Mouse (Mus musculus): ENCODE data around the gene Marveld1.

The Marveld1 gene

DNA sequence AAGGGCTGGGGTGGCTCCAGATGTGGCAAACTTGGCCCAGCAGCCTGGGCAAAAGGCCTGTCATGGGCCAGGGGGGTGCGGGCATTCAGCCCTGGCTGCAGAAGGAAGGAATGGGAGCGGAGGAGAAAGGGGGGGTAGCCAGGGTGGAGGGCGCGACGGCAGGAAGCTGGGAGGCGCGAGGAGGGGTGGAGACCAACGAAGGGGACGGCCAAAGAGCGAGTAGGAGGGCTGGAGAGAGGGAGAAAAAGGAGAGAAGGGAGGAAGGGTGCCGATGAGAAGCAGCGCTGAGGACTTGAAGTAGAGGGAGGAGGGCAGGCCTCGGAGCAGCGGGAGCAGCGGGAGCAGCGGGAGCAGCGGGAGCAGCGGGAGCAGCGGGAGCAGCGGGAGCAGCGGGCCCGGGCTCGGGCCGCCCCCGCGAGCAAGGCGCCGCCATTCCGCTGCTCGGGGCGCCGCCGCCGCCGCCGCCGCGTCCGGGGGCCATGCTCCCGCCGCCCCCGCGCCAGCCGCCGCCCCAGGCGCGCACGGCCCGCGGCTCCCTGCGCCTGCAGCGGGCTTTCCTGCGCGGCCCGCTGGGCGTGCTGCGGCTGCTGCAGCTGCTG, at the start of gene Marveld1:
Gene Marveld1, plus strand, starts transcription at position 231 of the 599 bp plus-strand sequence.
- DNase-seq = peak; percentile 59

DNA sequence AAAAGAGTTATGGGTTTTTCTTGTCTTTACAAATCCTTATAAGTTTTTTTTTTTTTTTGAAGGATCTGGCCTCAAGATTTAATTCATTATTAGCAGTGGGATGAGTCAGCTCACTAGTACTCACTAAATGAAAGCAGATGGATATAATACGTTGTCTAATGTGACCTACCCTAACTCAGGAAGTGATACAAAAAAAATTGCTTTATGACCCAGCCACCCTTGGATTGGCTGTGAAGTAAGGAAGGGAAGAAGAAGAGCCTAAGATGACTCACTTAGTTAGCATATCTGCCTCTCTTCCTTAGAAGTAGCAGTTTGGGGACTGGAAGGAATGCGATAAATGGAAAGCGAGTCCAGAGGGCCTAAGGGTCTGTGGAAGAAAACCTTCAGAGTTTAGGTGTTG, 47.8 kb upstream of the Marveld1 start:
- no peak for DNase-seq

DNA sequence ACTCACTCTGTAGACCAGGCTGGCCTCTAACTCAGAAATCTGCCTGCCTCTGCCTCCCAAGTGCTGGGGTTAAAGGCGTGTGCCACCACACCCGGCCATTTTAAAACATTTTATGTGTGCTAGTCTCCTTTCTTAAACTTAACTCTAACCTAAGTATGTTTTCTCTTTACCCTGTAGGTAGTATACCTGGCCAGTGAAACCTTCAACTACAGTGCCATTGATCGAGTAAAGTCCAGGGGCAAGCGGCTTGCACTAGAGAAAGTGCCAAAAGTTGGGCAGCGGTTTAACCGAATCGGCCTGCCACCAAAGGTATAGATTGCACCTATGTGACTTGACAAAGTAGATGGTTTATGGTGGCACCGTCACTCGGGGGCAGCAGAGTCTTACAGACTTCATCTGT, 42.5 kb upstream of the Marveld1 start:
- DNase-seq = no peak

DNA sequence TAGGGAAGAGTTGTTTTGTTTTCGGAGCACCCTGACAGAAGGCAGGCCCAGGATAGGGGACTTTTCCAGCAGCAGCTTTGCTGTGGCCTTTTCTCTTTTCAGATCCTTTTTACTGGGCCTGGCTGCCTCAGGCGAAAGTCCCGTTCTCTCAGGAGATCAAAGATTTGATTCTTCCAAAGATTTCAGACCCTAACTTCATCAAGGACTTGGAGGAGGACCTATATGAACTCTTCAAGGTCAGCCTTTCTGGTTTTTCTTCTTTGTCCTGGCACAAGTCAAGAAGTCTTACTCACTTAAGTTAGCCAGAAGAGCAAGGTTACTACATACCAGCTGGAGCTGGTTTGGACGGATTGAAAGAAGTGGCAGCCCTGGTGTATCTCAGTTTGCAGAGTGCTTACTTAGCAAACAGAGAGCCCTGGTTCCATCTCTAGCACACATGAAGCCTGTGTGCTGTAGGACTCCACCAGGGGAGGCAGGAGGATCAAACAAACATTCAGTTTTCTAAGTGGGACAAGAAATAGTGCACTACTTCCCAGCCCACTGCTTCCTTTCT, 31.3 kb upstream of the Marveld1 start:
- DNase-seq = no peak

DNA sequence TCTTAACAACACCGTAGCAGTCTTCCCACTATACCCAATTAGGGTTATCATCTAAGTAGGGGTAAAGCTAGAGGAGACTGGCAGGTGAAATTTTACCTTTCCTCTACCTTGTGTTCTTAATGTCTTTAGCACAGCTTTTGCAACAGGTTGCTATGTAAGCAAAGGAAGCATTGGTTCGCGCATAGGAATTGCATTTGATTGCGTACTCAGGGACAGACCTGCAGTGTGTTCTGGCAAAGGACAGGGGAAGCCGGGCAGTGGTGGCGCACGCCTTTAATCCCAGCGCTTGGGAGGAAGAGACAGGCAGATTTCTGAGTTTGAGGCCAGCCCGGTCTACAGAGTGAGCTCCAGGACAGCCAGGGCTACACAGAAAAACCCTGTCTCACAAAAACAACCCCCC, 29.1 kb upstream of the Marveld1 start:
- no peak for DNase-seq

DNA sequence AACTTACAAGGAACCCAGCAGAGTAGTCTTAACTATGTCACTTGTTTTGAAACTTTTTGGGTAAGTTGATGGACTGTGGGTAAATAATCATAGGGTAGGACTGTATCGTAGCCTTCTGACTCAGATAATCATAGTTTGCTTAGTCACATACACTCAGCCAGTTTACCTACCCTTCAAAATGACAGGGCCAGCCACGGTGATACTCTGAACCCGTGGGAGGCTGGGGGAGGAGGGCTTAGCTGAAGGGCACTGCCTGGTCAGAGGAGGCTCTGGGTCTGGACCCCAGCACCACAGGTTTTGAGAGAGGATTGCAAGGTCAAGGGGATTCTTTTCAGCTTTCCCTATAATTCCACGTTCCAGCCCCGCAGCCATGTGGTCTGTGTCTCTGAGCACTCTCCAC, 28.6 kb upstream of the Marveld1 start:
- DNase-seq = no peak

DNA sequence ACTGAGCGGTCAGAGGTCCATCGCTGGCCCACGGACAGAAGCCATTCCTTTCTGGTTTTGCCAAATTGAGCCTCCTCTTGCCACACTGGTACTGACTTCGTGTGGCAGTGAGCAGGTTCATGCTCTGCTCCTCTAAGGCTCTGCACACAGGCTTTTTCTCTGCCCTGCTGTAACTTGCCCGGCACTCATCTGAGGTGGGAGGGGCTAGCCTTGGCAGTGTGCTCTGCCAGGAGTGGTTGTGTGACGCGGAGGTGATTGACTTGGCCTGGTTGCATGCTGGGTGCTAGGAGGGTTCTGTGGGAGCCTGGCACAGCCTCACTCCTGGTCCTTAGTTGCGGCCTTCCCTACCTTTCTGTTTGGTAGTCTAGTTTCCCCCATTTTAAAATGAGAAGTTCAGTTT, 26.7 kb upstream of the Marveld1 start:
- no peak for DNase-seq

DNA sequence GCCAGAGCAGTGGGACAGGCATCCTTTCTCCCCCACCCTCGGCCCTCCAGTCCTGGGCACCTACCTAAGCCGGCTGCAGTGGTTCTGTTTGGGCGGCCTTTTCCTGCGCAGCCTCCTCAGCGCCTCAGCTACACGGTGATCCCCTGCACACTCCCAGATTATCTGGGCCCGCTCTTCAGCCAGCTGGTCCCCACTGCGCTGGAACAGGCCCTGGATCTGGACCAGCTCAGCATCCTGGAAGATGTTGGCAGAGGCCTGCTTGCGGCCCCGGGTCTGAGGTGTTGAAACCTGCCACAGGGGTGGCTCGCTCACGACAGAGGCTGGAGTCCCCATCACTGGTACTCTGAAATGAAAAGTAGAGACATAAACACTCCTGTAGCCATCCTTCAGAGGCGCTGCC, 22.5 kb upstream of the Marveld1 start:
- DNase-seq = no peak

DNA sequence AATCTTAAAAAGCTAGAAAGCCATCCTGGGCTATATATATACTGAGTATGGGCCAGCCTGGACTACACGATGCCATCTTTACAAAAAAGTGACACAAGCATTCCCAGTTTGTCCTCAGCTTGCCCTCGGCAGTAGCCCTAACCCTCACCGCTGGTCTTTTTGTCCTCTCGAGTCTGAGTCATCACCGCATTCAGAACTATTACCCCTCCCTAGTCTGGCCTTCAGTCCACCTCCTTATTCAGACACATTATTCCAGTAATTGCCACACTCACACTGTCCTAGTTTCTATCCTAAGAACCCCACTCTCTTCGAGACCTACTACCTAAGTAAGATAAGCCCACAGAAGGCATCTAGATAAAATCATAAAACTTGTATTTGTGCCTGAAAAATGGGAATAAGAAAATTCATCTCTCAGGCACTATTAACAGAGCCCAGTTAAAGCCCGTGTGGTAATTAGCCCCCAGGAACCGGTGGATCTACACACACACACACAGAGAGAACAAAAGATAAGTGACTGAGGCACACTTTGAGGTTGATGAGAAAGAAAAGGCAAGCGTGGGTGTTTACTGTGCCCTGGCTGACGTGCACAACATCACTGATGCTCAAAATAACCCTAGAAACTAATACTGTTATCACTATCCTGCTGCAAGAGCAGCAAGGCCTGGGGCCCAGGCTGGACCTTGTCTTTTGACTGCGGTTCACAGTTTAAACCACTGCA, 21.5 kb upstream of the Marveld1 start:
- no peak for DNase-seq

DNA sequence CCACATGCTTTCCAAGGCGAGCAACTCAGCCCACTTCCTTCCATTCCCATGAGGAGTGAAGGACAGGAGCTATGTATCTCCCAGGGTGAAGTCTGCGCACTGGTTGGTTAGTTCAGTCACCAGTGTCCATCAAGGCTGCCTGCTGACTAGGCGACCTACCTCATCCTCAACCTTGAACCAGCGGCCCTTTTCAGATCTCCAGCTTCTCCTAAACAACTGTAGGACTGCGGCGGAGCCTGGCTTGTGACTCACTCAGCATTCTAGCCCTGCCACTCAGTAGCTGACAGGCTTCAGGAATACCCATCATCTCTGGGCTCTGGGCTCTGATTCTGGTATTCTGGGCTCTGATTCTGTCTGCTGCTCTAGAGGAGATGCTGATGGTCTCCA, 21.0 kb upstream of the Marveld1 start:
- DNase-seq = no peak

DNA sequence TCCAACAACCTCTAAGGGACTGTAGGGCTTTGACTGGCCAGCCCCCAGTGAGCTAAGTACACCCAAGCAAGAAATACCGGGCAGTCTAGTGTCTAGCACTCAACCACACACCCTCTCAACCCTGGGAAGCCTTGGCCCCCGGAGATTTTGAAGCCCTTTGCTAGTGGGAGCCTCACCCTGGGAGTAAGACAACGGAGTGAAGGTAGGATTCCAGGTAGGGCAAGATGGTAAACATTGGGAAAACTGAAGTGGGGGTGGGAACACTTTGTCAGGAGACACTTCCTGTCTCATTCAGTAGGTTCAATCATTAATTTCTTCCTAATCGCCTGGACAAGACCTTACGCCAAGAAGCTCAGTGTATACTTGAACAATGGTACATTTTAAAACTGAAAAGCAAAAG, 20.2 kb upstream of the Marveld1 start:
- no peak for DNase-seq

DNA sequence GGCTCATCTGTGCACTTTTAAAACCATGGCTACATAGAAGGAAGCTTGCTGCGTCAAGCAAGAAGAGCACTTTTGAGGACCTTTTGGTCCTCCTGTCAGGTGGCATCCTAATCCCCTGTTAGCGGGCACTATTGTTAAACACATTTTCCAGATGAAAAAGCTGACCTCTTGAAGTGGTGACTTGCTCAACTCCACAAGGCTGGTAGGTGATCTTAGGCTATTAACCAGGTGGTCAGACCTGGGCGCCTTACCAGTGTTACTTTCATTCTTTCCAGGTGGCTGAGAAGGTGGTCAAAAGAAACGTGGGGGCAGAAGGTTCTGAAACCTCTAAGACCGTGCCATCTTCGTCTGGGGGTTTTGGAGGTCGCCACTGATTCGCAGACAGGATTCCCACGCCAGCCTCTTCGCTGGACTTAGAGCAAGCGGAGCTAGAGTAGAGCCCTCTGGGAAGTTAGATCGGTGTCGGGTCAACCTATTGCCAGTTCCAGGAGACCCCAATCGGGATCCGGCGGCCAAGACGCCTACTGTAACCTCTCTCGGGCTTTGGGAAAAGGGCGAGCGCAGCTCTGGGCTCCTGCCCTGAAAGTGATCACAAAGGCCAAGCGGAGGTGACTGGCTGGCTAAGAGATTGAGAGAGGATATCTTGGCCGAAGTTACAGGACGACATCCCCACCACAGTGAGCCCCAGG, 19.0 kb upstream of the Marveld1 start:
- DNase-seq = no peak

DNA sequence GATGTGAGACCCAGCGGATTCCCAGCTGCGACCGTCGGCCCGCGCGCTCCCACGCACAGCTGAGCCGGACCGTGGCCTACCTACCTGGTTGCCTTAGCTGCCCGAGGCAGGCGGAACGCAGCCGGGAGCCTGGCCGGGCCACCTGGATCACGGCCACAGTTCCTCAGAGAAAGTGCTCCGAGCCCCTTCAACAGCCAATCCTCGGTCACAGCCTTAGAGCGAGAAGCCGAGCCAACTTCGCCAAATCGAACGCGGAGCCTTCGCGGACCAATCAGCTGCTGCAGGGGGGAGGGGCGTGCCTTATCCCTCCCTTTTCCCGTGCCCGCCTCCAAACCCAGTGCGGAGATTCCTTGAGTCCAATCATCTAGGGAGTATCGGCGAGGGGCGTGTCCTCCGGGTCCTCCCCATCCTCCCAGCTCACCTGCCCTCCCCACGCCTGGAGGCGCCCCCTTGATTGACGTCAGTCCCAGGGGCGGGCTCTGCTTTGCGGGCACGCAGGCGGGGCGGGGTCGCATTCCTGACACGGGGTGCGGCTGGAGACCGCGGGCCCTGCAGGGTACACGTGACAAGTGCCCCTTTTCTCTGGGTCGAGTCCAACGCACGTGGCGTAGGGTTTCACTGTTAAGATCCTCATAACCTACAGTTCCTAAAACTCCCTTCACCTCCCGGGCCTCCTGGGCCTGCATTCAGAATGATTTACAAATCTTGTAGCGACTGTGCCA, 18.3 kb upstream of the Marveld1 start, which contains the start of gene Avpi1:
Gene Avpi1, minus strand, starts transcription at position 273 of the 722 bp plus-strand sequence.
- DNase-seq = peak; percentile 99

DNA sequence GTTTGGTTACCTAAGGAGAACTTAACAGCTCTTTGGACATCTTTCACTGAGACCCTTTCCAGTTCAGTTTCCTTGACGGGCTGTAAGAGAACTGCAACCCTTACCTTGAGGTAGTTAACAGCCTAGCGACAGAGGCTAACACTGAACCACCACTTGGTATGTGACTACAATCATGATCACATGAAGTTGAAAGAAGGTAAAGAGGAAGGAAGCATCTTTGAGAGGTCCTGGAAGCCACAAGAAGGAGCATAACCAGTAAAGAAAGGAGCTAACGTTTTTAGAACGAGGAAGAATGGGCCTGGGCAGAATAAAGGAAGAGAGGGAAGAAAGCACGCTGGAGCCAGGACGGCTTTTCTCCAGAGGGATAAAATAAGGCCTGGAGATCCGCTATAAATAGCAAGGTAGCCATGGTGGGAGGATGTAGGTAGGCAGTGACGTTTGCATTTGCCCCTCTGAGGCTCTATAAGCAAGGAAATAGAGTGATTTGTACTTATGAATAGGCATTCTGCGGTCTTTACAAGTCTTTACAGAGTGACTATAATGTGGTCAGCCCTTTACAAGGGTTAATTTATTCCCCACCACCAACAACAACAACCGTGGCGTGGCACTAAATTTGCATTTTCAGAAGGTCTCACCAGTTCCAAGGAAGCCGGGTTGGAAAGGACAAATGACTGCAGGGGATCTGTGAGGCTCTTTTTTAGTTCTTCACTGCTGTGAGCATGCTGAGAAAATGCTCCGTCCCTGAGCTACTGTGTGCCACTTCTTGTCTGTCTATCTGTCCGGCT, 17.5 kb upstream of the Marveld1 start:
- no peak for DNase-seq

DNA sequence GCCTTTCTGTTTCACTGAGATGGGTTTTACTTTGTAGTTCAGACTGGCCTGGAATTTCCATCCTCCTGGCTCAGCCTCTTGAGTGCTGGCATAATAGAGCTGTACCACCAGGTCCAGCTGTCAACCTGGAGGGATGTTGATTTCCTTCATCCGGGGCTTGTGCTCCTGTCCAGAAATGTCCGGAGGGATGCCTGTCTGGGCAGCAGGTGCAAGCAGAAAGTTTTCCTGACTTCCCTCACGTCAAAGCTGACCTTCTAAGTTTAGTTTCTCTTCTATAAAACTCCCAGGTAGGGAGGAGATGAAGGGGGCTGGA, 16.9 kb upstream of the Marveld1 start:
- DNase-seq = no peak

DNA sequence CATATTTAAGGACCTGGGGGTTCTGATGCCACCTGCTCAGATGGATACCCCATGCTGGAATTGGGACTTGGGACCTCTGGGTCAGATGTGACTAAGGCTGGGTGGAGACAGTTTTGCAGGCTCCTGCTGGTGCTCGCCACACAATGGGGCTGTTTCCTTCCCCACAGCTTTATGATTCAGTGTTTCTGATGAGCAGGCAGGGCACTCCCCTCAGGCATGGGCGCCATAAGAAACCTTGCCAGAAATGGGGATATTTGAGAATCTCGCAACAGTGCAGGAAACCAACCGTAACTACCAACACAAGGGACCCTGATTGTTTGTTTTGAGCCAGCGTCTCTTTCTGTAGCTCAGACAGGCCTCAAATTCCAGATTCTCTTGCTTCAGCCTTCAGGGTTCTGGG, 16.1 kb upstream of the Marveld1 start:
- DNase-seq = no peak

DNA sequence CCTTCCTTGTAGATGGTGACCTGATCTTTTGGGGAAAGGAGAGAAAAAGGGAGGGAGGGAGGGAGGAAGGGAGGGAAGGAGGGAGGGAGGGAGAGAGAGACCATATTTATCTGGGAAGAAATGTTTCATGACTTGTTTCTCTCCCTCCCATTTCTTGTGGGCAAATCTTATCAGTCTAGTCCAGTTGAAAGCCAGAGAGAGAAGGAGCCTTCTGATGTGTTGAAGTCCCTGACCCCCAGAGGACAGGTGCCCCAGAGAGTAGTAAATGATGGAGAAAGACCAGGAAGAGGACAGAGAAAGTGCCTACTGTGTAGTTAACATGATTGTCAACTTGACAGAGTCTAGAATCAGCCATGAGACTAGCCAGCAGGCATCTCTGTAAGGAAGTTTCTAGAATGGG, 12.1 kb upstream of the Marveld1 start:
- DNase-seq = no peak

DNA sequence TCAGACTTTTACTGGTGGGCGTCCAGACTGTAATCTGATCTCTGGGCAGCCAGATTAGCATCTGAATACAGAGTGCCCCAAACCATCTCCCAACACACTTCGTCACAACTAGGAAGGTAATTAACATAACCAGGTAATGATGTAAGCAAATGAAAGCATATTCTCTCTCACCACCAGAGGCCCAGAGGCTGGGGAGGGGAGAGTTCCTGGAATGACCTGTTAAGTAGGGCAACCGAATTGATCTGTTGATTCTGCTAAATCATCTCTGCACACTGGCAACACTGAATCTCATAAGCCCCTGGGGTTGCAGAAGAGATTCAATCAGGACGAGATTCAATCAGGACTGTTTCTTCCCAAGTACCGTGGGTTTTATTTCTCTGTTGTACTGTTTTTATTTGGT, 11.1 kb upstream of the Marveld1 start:
- no peak for DNase-seq

DNA sequence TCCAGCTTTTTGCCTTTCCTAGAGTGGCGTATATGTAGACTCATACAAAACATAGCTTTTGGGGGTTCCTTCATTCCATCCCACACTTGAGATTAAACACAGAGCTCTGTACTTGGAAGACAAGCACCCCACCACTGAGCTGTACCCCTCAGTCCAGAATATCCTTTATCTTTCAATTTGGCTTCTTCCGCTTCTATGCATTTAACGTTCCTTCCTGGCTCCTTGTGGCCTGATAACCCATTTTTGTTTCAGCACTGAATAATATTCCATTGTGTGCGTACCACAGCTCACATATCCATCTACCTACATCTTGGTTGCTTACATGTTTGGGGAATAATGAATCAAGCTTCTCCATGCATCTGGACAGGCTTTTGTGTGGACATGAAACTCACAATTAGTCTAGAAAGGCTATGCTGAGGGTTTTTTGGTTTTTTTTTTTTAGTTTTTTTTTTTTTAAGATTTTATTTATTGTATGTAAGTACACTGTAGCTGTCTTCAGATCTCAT, 10.0 kb upstream of the Marveld1 start:
- DNase-seq = no peak

DNA sequence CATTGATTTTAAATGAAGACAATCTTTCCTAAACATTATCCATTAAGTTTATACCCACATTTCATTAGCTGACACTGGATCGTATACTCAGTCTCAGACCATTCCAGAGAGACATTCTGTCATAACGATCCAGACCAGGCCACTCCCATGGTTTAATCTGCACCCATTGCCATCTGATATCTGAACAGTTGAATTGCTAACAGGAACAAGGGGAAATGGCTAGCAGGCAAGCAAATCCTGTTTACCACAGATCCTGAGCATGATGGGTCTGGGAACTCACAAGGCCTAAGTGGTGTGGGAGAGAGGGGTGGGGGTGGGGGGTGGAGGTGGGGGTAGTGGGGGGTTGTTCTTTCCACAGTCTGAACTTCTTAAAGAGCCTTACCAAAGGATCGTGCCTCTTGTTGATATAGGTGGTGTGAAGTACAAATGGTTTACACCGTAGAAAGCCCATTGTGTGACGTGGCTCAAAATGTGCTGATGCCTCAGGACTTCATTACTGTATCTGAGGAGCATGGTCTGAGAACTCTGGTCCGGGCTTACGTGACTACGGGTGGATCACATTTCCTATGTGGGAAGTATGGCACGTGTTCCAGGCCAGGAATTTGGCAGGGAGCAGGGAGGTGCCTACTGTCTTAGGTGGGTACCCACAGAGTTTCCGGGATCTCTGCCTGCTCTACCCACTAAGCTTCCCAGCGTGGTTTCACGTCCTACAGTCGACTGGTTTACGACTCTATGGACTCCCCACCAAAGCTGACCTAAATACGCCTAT, 8.5 kb upstream of the Marveld1 start:
- DNase-seq = no peak

DNA sequence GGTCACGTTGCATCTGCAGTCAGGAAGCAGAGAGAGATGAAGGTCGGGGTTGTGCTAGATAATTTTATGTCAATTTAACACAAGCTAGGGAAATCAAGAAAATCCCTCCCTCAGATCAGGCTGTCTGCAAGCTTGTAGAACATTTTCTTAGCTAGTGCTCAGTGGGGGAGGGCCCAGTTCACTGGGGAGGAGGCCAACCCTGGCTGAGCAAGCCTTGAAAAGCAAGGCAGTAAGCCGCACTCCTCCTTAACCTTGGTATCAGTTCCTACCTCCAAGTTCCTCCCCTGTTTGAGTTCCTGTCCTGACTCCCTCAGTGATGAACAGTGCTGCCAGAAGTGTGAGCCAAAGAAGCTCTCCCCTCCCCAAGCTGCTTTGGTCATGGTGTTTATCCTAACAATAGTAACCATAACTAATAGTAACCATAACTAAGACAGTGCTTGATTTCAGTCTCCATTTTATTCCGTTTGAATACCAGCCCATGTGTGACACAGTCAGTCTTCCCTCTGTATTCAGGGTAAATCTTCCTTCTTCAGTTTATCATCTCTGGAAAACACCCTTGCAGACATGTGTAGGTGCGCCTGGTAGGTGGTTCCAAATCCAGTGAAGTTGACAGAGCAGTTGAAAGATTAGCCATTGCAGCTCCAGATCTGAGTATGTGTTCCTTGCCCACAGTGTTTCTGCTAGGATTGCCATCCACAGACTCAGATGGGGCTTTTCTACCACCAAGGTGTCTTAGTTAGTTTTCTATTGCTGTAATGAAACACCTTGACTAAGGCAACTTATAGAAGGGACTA, 7.3 kb upstream of the Marveld1 start:
- no peak for DNase-seq

All from right cerebral cortex, adult 18-20 months (tissue).